Comparison of ENCODE assay signal across 8 mouse cellular contexts in the genomic region with DNA sequence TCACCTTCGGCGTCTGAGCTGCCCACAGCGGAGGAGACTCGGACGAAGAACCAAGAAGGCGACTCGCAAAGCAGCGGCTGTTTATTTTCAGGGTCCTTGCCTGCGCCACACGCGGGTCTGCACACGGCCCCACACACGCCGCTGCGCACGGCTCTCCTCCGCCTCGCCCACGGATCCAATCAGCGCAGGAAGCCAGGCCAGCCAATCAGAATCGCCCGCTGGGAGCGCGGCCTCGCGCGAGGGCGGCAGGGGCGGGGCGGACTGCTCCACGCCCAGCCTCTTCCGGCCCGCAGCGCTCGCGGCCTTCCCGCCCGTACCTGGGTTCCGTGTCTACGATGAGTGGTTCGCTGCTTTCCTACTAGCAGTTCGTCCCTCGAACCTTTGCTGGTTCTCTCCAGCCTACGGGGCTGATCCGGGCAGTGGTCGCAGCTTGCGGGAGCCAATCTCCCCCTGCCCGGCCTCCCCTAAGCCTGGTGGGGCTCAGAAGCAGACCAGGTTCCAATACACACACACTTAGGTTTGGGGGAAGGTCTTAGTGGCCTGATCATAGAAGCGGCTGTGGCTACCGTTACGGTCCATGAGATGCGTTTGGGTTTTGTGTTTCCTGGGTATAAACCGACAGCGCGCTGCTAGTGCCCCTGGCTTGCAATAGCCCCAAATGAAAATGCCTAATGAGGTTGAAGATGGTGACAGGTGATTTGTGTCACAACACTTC. TPM values are rescaled to one million over a fixed set of nuclear protein-coding genes. Genes with fewer than 3 reads are reported as not detected.
DNase-seq lines count a peak whose midpoint lies in the region; ATAC-seq lines count a peak whose summit lies in the region.

Gene Cnbp (minus strand): TSS at position 207 of the 715 bp plus-strand sequence.

- H3K9ac ChIP-seq in hindbrain, embryonic 13.5 days: peak within 1 kb of the TSS; percentile 99

- peaks cover 30% of the 10 kb centered on the region for H3K4me1 ChIP-seq in hindbrain, embryonic 13.5 days (replicated peaks)

- H3K9me3 ChIP-seq in hindbrain, embryonic 13.5 days: no peaks in the 10 kb centered on the region

- H3K27me3 ChIP-seq in hindbrain, embryonic 13.5 days: no peaks in the 10 kb centered on the region

- H3K4me2 ChIP-seq in hindbrain, embryonic 13.5 days: peak within 1 kb of the TSS; percentile 90

- peak; percentile 100 for DNase-seq in NIH3T3 (ENCODE audit: low read depth)
- peak; percentile 99 for DNase-seq in cerebellum, postnatal 10 days
- DNase-seq in frontal cortex, postnatal 14 days (ENCODE audit: low spot score in 2 of 2): peak; percentile 92 to 96
- DNase-seq in layer of hippocampus, postnatal 25 days (ENCODE audit: extremely low spot score in 1 of 2, low spot score in 1 of 2): peak; percentile 93 to 94
- peak; percentile 96 for DNase-seq in lung, postnatal 25 days (ENCODE audit: low spot score)
- DNase-seq in retina, embryonic 14.5 days (ENCODE audit: low spot score): peak; percentile 98
- peak; percentile 98 for DNase-seq in thymus, postnatal 4 days

- peak; percentile 98 for ATAC-seq in hindbrain, embryonic 13.5 days (ENCODE audit: low FRiP score)

- H3K4me3 ChIP-seq in hindbrain, embryonic 13.5 days: peak within 1 kb of the TSS; percentile 99

- WGBS in hindbrain, embryonic 13.5 days: under 1% methylated on average over 53 of the region's 55 CpGs

- H3K36me3 ChIP-seq in hindbrain, embryonic 13.5 days: no peaks in the 10 kb centered on the region

- H3K27ac ChIP-seq in hindbrain, embryonic 13.5 days: peak within 1 kb of the TSS; percentile 95

RNA-seq across cellular contexts. Expression of gene Cnbp, which starts in this region (rescaled TPM):
- 599 and 604 TPM in 2 replicates for polyA plus RNA-seq in hindbrain, embryonic 13.5 days (2015; fragmentation: Nextera tagmentation; extraction: Ambion mirVana)
- total RNA-seq in layer of hippocampus, postnatal 25 days (2021): 100 to 1,000 TPM; 246 to 257 TPM

Comparison
In these comparisons a context has a peak if more than half of its experiments do, and no peak if none do; other contexts are left out.
1. Peak in every context shown above with its lines: DNase-seq, ATAC-seq, H3K4me3 ChIP-seq and H3K27ac ChIP-seq.